Mouse (Mus musculus): ENCODE measurements around the gene Rbfox1.

The Rbfox1 gene

DNA sequence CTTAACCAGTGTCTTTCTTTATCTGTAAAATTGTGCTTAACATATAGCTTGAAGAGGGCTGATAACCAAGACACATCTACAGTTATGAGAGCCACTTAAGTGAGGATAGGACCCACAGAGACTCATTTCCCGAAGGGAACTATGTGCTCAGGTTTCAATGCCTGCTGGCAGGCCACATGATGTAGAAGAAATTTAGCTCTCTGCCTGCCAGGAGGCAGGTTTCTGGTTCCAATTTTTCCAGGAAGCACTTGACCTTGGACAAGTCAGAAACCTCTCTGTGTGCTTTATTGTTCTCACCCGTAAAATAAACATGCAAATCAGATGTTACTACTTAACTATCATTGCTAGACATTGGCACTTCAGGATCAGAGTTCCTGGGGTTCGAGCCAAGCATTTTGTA is 1033.5 kb downstream of the Rbfox1 start:
- DNase-seq (ENCODE audit: low spot score), result no peak

DNA sequence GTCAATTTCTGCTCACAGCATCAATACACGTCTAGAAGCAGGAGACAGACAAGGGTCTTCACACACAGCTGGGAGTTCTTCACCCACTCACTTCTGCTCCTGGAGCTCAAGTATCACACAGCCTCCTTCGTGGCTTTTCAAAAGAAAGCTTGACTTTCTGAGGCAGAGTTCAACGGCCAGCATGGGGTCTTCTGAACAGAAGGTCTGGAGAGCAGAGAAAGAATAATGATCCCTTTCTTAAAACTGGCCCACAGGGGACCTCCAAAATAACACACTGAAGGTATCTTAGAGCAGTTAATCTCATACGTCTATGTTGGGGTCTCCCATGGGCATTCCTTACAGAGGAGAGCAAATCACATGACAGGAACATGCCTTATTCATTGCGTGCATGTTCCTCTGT is 1034.5 kb downstream of the Rbfox1 start:
- no peak for DNase-seq (ENCODE audit: low spot score)

DNA sequence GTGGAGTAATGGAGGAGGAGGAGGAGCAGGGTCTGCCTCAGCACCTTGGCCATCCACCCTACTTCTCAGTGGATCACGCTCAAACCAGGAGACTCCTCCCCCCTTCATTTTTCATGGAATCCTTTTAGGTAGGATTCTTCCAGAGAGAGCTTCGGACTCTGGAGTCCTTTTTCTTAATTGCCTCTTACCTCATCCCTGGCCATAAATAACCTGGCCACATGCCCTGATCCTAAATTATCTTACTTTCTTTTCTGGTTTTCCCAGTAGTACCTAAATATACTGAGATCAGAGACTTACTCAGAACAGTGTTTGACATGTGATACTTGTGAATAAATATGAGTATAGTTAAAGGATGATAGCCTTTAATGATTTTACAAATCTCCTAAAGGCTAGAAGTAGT is 1042.5 kb downstream of the Rbfox1 start:
- DNase-seq (ENCODE audit: low spot score), result no peak

DNA sequence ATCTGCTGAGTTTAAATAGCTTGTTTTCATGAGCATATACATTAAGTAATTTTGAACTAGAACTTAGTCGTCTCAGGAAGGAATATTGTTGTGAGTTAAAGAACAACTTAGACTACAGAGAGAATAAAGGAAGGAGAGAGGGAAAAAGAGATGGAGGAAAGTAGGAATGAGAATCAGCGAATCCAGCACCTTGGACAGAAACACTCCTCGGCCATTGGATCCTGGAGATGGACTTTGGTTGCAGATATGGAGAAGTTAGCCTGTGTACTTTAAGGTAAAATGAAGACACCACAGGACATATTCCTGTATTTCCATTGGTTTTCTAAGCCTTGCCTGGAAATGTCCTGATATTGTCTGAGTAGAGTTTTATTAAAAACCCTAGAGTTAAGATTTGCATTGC is 1045.6 kb downstream of the Rbfox1 start:
- no peak for DNase-seq (ENCODE audit: low spot score)

DNA sequence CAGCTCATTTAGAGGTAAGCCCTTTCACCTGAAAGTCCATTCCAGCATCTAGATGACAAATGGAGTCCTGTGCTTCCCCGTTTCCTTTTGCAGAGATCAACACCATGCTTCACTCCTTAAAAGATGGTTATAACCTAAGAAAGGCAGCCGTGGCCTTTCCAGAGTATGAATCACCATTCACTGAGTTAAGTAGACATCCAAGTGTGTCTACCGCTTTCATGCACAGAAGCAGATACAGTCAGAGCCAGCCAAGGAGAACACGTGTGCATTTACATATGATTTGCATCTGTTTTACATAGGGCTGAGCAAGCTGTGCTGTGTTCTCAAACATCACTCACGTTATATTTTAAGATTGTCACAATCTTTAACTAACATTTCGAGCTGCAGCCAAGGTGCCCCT is 1061.0 kb downstream of the Rbfox1 start:
- DNase-seq (ENCODE audit: low spot score), result no peak

DNA sequence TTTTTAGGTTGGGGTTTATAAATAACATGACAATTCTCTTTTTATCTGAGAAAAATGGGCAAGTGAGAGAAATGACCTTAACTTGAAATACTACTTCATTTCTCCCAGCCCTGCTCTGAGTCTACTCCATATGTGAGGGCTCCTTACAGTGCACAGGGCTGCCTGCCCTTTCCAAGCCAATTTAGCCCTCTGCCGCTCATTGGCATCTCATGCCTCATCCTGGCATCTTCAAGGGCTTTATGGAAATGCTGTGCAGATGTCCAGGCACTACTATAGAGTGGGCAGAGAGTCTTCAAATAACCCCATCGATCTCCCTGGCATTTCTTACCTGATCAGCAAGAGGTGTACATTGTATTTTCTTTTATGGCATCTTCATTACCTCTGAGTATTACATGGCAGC is 1064.5 kb downstream of the Rbfox1 start:
- no peak for DNase-seq (ENCODE audit: low spot score)

DNA sequence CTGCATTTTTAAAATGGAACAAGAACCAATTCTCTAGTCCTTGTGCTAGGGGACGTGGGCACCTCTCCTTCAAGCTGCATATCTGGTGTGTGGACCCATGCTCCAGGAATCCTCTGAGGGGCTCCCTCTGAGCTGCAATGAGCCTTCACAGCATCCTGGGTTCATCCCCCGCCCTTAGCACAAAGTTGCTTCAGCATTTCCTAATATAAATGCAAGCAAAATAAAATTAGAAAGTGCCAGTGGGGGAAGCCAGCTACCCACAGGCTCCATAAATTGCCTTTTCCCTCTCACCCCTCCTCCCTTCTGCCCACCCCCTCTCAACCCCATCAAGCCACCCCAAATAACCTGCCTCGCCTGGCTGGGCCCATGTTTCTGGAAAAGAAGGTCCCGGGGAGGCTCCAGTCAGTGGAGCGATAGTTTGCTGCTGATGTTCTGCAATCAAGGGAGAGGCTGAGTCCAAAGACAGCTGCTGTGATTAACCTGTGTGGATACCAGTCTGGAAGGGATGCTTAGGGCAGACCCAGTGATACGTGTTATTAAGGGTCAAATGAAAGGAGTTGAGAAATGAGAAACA is 1070.0 kb downstream of the Rbfox1 start:
- no peak for DNase-seq (ENCODE audit: low spot score)

DNA sequence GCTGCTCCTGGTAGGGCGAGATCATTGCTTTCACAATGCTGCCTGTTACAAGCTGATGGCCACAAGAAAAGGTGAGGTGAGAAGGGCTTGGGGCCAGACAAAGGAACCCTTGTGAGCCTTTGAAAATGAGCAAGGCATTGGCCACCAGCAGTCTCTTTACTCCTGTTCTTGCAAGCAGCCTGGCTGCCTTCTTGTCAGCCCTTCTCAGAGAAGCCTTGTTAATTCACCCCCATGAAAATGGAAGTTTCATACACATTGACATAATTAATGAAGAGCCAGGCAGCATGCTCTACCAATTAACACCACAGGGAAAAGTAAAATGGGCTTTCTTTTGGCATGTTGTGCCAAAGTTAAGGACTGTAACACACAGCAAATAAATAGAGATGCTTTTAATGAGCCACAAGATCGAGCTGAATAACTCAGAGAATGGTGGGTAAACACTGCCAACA is 1076.8 kb downstream of the Rbfox1 start:
- DNase-seq (ENCODE audit: low spot score), result no peak

DNA sequence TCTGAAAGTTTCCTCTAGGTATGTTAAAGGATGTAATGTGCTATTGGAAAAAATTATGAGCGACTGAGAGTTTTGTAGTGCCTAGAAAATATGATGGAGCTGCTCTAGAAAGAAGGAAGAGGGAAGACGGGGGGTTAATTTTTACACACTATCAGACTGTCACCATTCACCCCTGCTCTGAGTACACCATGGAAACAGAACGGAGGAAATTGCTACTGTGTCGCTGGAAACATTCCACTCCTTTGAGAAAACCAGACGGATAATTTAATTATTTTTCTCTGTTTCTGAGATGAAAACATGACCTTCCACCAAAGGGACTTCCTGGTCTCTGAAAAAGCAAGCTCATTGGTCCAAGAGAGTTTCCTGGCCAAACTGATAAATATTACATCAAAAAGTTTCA is 1077.4 kb downstream of the Rbfox1 start:
- no peak for DNase-seq (ENCODE audit: low spot score)

DNA sequence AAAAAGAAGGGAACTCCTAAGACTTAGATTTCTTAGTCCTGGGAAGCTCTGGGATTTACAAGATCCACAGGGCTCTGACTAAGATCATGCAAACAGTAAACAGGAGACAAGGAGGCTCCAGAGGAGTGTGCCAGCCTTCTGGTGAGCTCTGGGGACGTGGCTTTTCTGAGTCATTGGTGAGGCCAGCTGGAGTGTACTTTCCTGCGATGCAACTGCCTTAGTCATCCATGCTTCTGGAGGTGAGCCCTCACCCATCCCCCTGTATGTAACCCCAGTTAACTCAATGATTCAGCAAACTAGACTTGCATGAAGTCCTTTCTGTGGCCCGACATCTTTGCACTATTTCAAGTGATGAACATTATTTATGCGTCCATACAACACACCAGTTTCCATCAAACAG is 1078.4 kb downstream of the Rbfox1 start:
- no peak for DNase-seq (ENCODE audit: low spot score)

DNA sequence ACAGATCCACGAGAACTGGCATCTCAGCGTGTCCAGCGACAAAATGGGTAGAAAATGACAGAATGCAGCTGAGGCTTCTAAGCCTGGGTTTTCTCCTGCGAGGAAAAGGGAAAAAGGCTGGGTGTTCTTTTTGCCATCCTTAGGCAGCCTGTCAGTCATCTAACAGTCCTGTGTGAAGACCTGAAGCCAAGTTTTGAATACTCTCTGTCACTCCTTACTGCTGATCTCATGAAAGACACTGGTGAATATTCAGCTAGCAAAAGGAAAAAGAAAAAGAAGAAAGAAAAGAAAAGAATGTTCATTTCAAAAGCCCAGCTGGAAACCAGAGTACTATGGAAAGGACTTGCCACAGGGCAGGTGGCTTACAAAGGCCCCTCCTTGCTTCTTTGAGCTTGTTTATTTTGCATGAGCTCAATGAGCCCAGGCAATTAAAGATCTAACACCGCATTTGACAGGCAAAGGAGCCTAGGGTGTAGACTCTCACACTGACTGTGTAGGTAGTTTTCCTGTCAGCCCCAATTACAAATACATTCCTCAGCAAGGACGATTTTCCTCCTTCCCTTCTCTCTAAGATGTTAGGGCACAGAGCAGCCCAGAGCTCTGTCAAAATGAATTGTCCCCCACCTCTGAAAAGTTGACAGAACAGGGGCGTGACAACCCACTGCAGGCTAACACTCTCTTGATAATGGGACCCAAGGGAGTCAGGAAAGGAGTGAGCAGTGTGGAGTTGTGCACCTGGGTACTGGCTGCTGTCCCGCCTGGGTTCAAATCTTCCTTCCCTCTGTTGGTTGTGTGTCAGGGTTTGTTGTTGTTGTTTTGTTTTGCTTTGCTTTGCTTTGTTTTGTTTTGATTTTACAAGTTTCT is 1079.8 kb downstream of the Rbfox1 start:
- no peak for DNase-seq (ENCODE audit: low spot score)

DNA sequence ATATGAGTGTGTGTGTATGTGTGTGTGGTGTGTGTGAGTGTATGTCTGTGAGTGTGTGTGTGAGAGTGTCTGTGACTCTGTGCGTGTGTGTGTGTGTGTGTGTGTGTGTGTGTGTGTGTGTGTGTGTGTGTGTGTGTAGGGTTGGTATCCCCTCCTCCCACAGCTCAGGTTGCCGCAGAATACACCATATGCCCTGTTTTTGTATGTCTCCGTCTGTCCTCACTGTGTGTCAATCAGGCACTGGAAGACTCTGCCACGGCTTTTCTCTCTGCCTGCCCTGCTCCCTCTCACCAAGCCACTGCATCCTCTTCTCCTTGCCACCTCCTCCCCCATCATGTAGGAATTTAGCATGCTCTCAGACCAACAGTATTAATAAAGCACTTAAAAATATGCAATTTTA is 1084.8 kb downstream of the Rbfox1 start:
- DNase-seq (ENCODE audit: low spot score), result no peak

DNA sequence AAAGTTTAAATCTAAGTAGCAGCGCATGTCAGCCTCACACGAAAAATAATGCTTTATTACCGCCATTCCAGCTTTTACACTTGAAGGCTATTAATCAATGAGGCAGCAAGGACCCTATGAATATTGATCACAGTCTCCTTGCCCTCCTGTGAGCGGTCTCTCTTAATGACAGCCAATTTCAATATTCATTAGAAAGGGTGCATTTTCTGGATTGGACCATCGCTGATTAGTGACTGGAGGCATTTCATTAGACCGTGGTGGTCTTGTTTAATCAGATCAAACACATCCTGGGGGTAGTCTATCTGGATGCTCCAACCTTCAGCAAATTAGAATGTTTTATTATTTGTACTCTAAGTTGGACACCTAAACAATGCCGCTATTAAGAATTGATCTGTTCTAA is 1091.2 kb downstream of the Rbfox1 start:
- DNase-seq (ENCODE audit: low spot score), result no peak

DNA sequence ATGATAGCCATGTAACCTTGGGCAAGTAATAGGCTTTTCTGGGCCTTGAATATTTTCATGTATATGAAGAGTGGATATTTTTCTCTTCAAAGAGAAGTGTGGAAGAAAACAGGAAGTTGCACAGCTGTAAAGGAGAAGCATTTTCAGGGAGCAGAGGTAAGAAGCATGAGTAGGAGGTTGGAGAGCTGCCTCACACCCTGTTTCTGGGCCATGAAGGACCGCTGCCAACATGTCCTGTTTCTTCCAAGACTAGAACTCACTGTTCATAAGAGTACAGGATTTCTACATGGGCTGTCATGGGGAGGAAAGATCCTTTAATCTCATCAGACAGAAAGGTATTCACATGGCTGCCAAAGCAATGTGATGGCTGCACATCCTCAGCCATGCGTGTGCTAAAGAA is 1098.8 kb downstream of the Rbfox1 start:
- DNase-seq (ENCODE audit: low spot score), result no peak

DNA sequence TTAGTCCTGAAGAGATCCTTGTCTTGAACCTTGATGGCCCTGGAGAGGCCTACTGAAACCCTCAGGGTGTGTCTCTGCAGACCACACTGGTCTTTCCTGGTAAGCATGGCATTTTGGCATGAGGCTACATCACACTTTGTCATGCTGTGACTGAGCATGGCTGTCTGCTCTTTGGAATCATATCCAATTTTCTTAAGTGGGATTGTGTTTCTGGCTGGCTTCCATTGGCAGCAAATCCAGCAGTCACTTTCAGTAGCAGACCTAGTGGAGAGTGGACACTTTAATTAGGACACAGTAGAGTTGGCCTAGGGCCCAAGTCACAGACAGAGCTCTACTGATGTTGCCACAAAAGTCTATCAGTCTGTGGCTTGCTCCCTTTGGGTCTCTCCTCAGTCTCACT is 1100.9 kb downstream of the Rbfox1 start:
- no peak for DNase-seq (ENCODE audit: low spot score)

DNA sequence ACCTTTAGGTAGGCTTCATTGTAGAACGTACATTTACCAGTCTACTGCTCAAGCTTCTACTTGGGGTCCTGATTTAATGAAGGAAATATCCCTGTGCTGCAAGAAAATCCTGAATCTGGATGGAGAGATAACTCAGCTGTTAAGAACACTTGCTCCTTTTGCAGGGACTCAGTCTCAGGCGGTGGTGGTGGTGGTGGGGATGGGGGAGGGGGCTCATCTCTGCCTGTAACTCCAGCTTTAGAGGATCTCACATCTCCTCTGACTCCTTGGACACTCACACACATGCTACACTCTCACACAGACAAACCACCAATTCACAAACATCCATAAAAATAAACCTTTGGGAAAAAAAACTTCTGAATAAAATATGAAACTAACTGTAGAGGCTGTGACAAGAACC is 1101.3 kb downstream of the Rbfox1 start:
- DNase-seq (ENCODE audit: low spot score), result no peak

DNA sequence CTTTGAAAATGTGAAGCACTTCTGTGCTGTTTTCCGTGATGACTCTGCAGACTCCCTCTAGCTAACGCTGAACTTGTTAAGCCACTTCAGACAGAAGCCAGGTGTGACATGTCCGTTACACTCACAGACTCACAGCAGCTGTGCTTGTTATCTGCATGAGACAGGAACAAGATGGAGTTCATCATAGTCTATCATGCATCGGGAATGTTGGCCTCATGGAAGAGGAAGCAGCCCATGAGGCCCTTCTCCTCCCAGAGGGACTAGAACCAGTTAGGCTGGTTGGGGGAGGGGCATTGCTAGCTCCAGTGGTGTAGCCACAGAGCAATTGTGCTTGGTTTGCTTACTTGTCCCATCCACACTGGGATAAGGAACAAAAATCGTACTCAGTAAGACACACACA is 1107.1 kb downstream of the Rbfox1 start:
- no peak for DNase-seq (ENCODE audit: low spot score)

DNA sequence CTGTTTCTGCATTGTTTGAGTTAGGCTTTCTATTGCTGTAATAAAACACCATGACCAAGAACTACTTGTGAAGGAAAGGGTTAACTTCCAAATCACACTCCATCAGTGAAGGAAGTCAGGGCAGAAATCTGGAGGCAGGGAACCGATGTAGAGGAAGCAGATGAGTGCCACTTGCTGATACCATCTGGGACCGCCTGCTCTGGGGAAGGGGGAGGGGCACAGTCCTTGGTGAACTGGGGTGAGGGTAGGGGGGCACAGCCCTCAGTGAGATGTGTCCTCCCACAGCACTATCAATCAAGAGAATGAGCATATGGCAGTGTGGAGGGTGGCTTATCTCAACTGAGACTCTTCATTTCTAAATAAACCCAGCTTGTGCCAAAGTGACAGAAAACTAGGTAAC is 1108.0 kb downstream of the Rbfox1 start:
- DNase-seq (ENCODE audit: low spot score), result no peak

DNA sequence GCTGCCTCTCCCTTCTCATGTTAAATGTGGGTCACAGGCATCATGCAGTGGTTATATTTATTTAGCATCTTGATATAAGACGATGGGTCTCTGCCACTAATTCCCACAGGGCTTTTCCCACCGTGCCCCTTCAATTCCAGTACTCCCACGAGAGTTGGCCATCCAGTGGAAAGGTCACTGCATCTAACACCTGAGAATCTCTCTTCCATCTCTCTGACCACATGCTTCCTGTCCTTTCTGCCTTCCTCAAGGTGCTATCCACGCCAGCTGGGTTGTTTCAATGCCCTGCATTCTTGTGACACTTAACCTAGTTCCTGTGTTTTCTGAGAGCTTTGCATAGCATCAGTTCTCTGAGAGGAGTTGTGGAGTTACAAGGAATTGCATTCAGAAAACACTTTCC is 1112.0 kb downstream of the Rbfox1 start:
- DNase-seq (ENCODE audit: low spot score), result no peak

DNA sequence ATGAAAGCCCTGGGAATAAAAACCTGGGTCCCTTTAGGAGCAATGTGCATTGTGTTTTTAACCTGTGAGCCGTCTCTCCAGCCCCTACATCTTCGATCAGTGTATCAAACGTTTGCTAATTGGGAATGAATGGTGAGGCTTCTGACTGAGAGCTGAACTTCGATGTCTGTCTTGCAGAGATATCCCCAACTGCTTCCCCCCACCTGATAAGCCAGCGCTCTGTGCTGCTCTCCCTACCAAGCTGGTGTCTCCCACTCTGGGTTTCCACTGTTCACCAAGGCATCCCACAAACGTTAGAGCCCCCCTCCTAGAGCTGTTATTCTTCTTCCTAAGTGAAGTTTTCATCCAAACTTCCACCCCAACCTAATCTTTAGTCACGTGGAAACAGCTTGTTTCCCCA is 1112.7 kb downstream of the Rbfox1 start:
- DNase-seq (ENCODE audit: low spot score), result no peak

DNA sequence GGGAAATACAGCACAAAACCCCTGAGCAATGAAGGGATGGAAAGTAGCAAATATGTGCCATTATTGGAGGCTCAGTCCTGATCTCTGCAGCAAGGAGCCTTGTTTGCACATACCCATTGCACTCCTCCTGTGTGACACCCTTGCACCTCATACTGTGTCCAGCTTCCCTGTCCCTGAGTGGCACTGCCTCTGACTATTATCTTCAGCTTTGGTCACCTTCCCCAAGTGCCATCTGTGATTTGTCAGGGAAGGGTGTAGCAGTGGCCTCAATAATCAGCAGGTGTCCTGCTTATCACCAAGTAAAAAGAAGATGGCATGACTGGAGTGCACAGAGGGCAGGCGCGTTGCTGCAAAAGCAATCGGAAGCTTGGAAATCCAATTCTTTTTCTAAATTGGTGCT is 1119.4 kb downstream of the Rbfox1 start:
- DNase-seq (ENCODE audit: low spot score), result no peak

DNA sequence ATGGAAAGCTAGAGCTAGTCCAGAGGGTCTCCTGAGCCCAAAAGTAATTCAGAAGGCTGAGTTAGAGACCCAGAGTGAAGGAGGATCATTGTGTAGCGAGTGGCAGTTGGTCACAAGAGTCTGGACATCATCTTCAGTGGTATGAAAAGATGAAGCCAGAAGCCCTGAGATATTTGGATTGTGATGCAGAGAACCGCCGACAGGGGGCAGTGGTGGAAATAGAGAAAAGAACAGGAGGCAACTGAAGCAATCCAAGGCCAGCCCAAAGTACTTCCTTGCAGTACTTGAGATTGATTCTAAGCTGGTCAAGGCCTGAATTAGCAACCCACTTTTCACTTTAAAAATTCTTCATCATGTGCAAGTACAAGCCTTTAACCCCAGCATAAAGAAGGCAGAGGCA is 1120.3 kb downstream of the Rbfox1 start:
- peak; percentile 50 for DNase-seq (ENCODE audit: low spot score)

DNA sequence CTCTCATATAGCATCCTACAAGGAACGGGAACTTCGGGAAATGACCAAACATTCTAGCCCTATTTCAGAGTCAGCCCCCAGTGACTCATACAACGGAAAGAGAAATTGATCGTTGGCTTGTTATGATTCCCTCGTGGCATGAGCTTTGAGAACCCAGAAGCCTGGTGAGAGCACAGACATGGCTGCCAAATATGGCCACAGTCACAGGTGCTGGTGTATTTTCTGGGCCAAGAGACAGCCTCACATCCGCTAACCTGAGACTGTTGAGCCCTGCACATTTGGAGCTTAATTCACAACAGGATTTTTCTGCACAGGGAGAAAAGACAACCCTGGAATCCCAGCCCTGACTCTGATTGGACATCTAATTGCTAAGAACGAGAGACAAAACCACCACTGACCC is 1132.2 kb downstream of the Rbfox1 start:
- no peak for DNase-seq (ENCODE audit: low spot score)

DNA sequence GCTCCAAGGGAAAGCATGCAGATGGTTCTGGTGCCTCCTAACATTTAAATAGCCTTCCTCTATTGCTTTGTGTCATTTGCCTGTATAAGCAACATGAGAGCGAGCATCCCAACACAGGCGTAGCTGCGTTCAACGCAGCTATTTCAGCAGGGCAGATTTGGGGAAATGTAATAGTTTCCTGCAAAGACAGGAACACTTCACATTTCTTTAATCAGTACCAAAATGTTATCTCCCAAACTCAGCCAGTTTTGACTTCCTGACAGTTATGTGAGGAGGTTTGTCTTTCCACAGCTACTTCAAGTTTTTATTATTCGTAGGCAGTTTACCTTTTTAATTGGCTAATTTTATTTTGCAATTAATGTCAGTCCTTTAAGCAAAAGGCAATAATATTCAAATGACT is 1149.1 kb downstream of the Rbfox1 start:
- no peak for DNase-seq (ENCODE audit: low spot score)
